Mouse (Mus musculus) neural tube, embryonic 14.5 days (tissue): ENCODE data around the gene Mdp1. TPM values are rescaled to one million over a fixed set of nuclear protein-coding genes. Genes with fewer than 3 reads are reported as not detected.
A peak's percentile ranks its signal among the peaks of the same experiment; 100 is the strongest.

Source experiments
- ATAC-seq: fragments of 200-750 bp; cut with Nextera tagmentation; 2 replicates; pipeline ENCODE4 v1.8.0; 2017; ENCODE audit warnings: low read depth, mild to moderate bottlenecking, moderate TSS enrichment, moderate library complexity
- H3K27ac ChIP-seq: fragments of 300-500 bp; sonication (generic); 2 replicates; pipeline ENCODE4 v1.5.1; 2014; ENCODE audit warnings: low read depth, mild to moderate bottlenecking, control low read depth, low read length, moderate library complexity, mixed read lengths
- H3K27me3 ChIP-seq: fragments of 300-500 bp; sonication (generic); 2 replicates; pipeline ENCODE4 v1.6.1; 2014; ENCODE audit warnings: low read length; ENCODE audit not compliant: control insufficient read depth, insufficient read depth
- H3K36me3 ChIP-seq: fragments of 300-500 bp; sonication (generic); 2 replicates; pipeline ENCODE4 v1.6.1; 2014; ENCODE audit warnings: low read length, mixed read lengths; ENCODE audit not compliant: control insufficient read depth, insufficient read depth
- H3K4me1 ChIP-seq: fragments of 300-500 bp; sonication (generic); 2 replicates; pipeline ENCODE4 v1.6.1; 2014; ENCODE audit warnings: low read length; ENCODE audit not compliant: control insufficient read depth, insufficient read depth
- H3K4me2 ChIP-seq: fragments of 300-500 bp; sonication (generic); 2 replicates; pipeline ENCODE4 v1.6.1; 2014; ENCODE audit warnings: mild to moderate bottlenecking, low read depth, low read length, control low read depth
- H3K4me3 ChIP-seq: fragments of 300-500 bp; sonication (generic); 2 replicates; pipeline ENCODE4 v1.5.1; 2014; ENCODE audit warnings: low read depth, low read length, control low read depth, mixed read lengths
- H3K9ac ChIP-seq: fragments of 300-500 bp; sonication (generic); replicated peaks from 2 replicates; pipeline ENCODE4 v1.6.1; 2014; ENCODE audit warnings: low read depth, mild to moderate bottlenecking, control low read depth, low read length, mixed read lengths
- H3K9me3 ChIP-seq: fragments of 300-500 bp; sonication (generic); 2 replicates; pipeline ENCODE4 v1.6.1; 2016; ENCODE audit warnings: low read length; ENCODE audit not compliant: control insufficient read depth
- WGBS: fragments of 180-500 bp; shearing (Covaris S2); extraction: QIAGEN DNeasy Blood & Tissue Kit; methylation state at CpG from one replicate; pipeline ENCODE4 v1.1.7; 2014; 5-methylcytosine and 5-hydroxymethylcytosine counted together
- polyA plus RNA-seq: library from polyadenylated mRNA; unstranded; fragments of >200 nt; fragmentation: Nextera tagmentation; extraction: Ambion mirVana; gene quantifications from 2 replicates; pipeline ENCODE4 v1.2.1, GENCODE M21; 2014

The Mdp1 gene
- polyA plus RNA-seq, 1 experiment from 2014 or later, result 75.5 TPM

GRCm38 (mm10) chr14:55681160-55682117, 21.1 kb upstream of the Mdp1 start, which contains the start of gene Tinf2:
Gene Tinf2, minus strand, starts transcription at chr14:55681820.
- Histone ChIP-seq H3K27ac (peak within 1 kb of the TSS; percentile 74), H3K4me2 (peak within 1 kb of the TSS; percentile 98), H3K36me3 (peaks cover 18% of the 10 kb centered on the region), H3K4me1 (peaks cover 3% of the 10 kb centered on the region; the same call in 1 of the 2 replicates), H3K27me3 (no peaks in the 10 kb centered on the region), H3K9ac (peak within 1 kb of the TSS; percentile 59), H3K4me3 (peak within 1 kb of the TSS; percentile 65), H3K9me3 (no peaks in the 10 kb centered on the region)
- peak; percentile 99 for ATAC-seq
- under 1% methylated on average over 66 of the region's 66 CpGs for WGBS

- H3K36me3 ChIP-seq, result peaks cover 24% of the 10 kb centered on the region
- H3K9me3 ChIP-seq, result no peaks in the 10 kb centered on the region
- no peak for ATAC-seq
- no peaks in the 10 kb centered on the region for H3K27me3 ChIP-seq
- peaks cover 6% of the 10 kb centered on the region; the same call in 1 of the 2 replicates for H3K4me1 ChIP-seq
- no peak overlapping the region for H3K4me2 ChIP-seq
- H3K4me3 ChIP-seq, result no peak overlapping the region
- H3K27ac ChIP-seq, result no peak overlapping the region
- 87% methylated on average over 4 of the region's 4 CpGs for WGBS
- H3K9ac ChIP-seq, result no peak overlapping the region
Measured at GRCm38 (mm10) chr14:55677615-55678014, 17.3 kb upstream of the Mdp1 start.

GRCm38 (mm10) chr14:55672741-55673060, 12.4 kb upstream of the Mdp1 start:
- Histone ChIP-seq H3K4me1 (peaks cover 12% of the 10 kb centered on the region), H3K9me3 (no peaks in the 10 kb centered on the region), H3K4me3 (peak overlapping the region; percentile 67), H3K27me3 (no peaks in the 10 kb centered on the region), H3K36me3 (peaks cover 14% of the 10 kb centered on the region), H3K4me2 (peak overlapping the region; percentile 57), H3K27ac (no peak overlapping the region), H3K9ac (no peak overlapping the region; the same call in 1 of the 2 replicates)
- WGBS, result 82% methylated on average over 7 of the region's 7 CpGs
- no peak for ATAC-seq

GRCm38 (mm10) chr14:55671833-55672740, 11.8 kb upstream of the Mdp1 start, which contains the start of the genes Gmpr2 and Nedd8:
Gene Gmpr2, plus strand, starts transcription at chr14:55671941.
Gene Nedd8, minus strand, starts transcription at chr14:55672124.
- Histone ChIP-seq H3K9me3 (no peaks in the 10 kb centered on the region), H3K36me3 (peaks cover 10% of the 10 kb centered on the region), H3K9ac (peak within 1 kb of the TSS; percentile 59), H3K27ac (peak within 1 kb of the TSS; percentile 83), H3K4me2 (peak within 1 kb of the TSS; percentile 57), H3K4me3 (peak within 1 kb of the TSS; percentile 67), H3K4me1 (peaks cover 12% of the 10 kb centered on the region), H3K27me3 (no peaks in the 10 kb centered on the region)
- under 1% methylated on average over 38 of the region's 38 CpGs for WGBS
- ATAC-seq, result peak; percentile 98

- Histone ChIP-seq H3K36me3 (peaks cover 5% of the 10 kb centered on the region), H3K27me3 (no peaks in the 10 kb centered on the region), H3K4me1 (peaks cover 12% of the 10 kb centered on the region), H3K4me3 (peak overlapping the region; percentile 67), H3K9ac (peak overlapping the region; percentile 59), H3K9me3 (no peaks in the 10 kb centered on the region), H3K27ac (peak overlapping the region; percentile 83), H3K4me2 (peak overlapping the region; percentile 57)
- under 1% methylated on average over 12 of the region's 12 CpGs for WGBS
- ATAC-seq, result peak; percentile 67
Measured at GRCm38 (mm10) chr14:55671486-55671832, 11.2 kb upstream of the Mdp1 start.

GRCm38 (mm10) chr14:55660636-55661035, 328 bp upstream of the Mdp1 start:
- Histone ChIP-seq H3K27ac (no peak overlapping the region), H3K4me1 (peaks cover 9% of the 10 kb centered on the region; the same call in 1 of the 2 replicates), H3K4me2 (peak overlapping the region; percentile 42), H3K9me3 (no peaks in the 10 kb centered on the region), H3K36me3 (peaks cover 14% of the 10 kb centered on the region), H3K4me3 (peak overlapping the region; percentile 54), H3K9ac (no peak overlapping the region), H3K27me3 (no peaks in the 10 kb centered on the region)
- peak; percentile 10; the same call in 1 of the 2 replicates for ATAC-seq
- WGBS, result 45% methylated on average over 2 of the region's 2 CpGs

- ATAC-seq, result no peak
- H3K27me3 ChIP-seq, result no peaks in the 10 kb centered on the region
- no peaks in the 10 kb centered on the region for H3K9me3 ChIP-seq
- H3K4me3 ChIP-seq, result no peak overlapping the region
- no peak overlapping the region for H3K27ac ChIP-seq
- H3K4me1 ChIP-seq, result peaks cover 9% of the 10 kb centered on the region; the same call in 1 of the 2 replicates
- H3K4me2 ChIP-seq, result no peak overlapping the region
- H3K9ac ChIP-seq, result no peak overlapping the region
- 96% methylated on average over 5 of the region's 5 CpGs for WGBS
- H3K36me3 ChIP-seq, result peaks cover 9% of the 10 kb centered on the region
Measured at GRCm38 (mm10) chr14:55658011-55658410, 2.3 kb downstream of the Mdp1 start.

GRCm38 (mm10) chr14:55656935-55657334, 3.4 kb downstream of the Mdp1 start:
- peaks cover 9% of the 10 kb centered on the region; the same call in 1 of the 2 replicates for H3K4me1 ChIP-seq
- WGBS, result 87% methylated on average over 3 of the region's 3 CpGs
- no peaks in the 10 kb centered on the region for H3K27me3 ChIP-seq
- no peak overlapping the region for H3K4me3 ChIP-seq
- no peak for ATAC-seq
- peaks cover 3% of the 10 kb centered on the region; the same call in 1 of the 2 replicates for H3K36me3 ChIP-seq
- H3K9me3 ChIP-seq, result no peaks in the 10 kb centered on the region
- H3K27ac ChIP-seq, result no peak overlapping the region
- no peak overlapping the region for H3K9ac ChIP-seq
- no peak overlapping the region for H3K4me2 ChIP-seq
